ENCODE assay signal across 15 mouse cellular contexts in the genomic region with DNA sequence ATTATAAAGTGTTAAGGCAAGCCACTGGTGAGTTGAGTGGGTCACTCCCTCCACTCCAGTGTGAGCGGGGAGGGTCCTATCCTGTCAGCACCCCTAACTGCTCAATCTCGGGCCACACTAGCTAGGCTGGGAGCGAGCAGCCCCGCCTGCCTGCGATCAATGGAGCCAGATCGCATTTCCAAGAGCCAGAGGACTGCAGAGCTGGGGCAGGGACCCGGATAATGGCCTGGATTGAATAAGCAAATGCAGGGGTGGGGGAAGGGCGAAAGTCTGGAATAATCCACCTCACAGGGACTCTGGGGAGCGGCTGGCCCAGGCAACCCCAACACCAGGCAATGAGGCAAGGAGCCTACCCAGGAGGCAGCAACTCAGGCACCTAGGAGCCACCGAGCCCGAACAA.
DNase-seq lines count a peak whose midpoint lies in the region; ATAC-seq lines count a peak whose summit lies in the region.
"Had no signal": no experiment of that assay in that cellular context is flagged by ENCODE, and none has a peak within 500 bp of the region (broad histone marks: within the 10 kb centered on the region; RNA-seq: fewer than 3 reads in every experiment).

No protein-coding gene starts in this region.

- peaks cover 10% of the 10 kb centered on the region for H3K4me1 ChIP-seq in midbrain, embryonic 11.5 days (ENCODE audit: control insufficient read depth, insufficient read depth, low read length)
- H3K4me1 ChIP-seq in midbrain, embryonic 16.5 days (ENCODE audit: control insufficient read depth, insufficient read depth, low read length), result 0 out of 2 replicates have a peak, but pooled peaks cover 3% of the 10 kb centered on the region
- peaks cover 39% of the 10 kb centered on the region for H3K4me1 ChIP-seq in limb, embryonic 13.5 days

- H3K27ac ChIP-seq in midbrain, embryonic 11.5 days (ENCODE audit: low read depth, low read length), result no peak overlapping the region
- H3K27ac ChIP-seq in midbrain, embryonic 16.5 days (ENCODE audit: low read length), result no peak overlapping the region
- H3K27ac ChIP-seq in limb, embryonic 13.5 days, result no peak overlapping the region
- H3K27ac ChIP-seq: limb, embryonic 15.5 days had no signal

- H3K36me3 ChIP-seq in midbrain, embryonic 11.5 days (ENCODE audit: control insufficient read depth, insufficient read depth, low read length), result no peaks in the 10 kb centered on the region
- H3K36me3 ChIP-seq in midbrain, embryonic 16.5 days (ENCODE audit: control insufficient read depth, insufficient read depth, low read length), result no peaks in the 10 kb centered on the region
- H3K36me3 ChIP-seq in limb, embryonic 13.5 days, result no peaks in the 10 kb centered on the region
- H3K36me3 ChIP-seq: limb, embryonic 15.5 days had no signal

- WGBS in midbrain, embryonic 11.5 days, result 13% methylated on average over 11 of the region's 11 CpGs
- WGBS in midbrain, embryonic 16.5 days, result 13% methylated on average over 11 of the region's 11 CpGs
- 22% methylated on average over 11 of the region's 11 CpGs for WGBS in limb, embryonic 13.5 days

- H3K4me3 ChIP-seq in midbrain, embryonic 11.5 days (ENCODE audit: low read depth, low read length), result no peak overlapping the region
- H3K4me3 ChIP-seq in midbrain, embryonic 16.5 days (ENCODE audit: low read depth, low read length), result no peak overlapping the region
- H3K4me3 ChIP-seq in limb, embryonic 13.5 days, result no peak overlapping the region
- H3K4me3 ChIP-seq: limb, embryonic 15.5 days had no signal

- no peaks in the 10 kb centered on the region for H3K9me3 ChIP-seq in midbrain, embryonic 11.5 days (ENCODE audit: control insufficient read depth, low read length)
- no peaks in the 10 kb centered on the region for H3K9me3 ChIP-seq in midbrain, embryonic 16.5 days (replicated peaks; ENCODE audit: control insufficient read depth, low read length, poor library complexity, severe bottlenecking)
- no peaks in the 10 kb centered on the region for H3K9me3 ChIP-seq in limb, embryonic 13.5 days
- H3K9me3 ChIP-seq: limb, embryonic 15.5 days had no signal

- peak; percentile 21 to 48 for DNase-seq in cerebellum, postnatal 14 days
- DNase-seq in cerebellum, adult 18-20 months, result no peak
- no peak for DNase-seq in midbrain, embryonic 11.5 days (ENCODE audit: low spot score, missing footprints)
- DNase-seq in layer of hippocampus, postnatal 14 days (ENCODE audit: low spot score in 2 of 2), result no peak
- no peak for DNase-seq in frontal cortex, adult 2 months (ENCODE audit: extremely low spot score in 1 of 2, low spot score in 1 of 2)
- DNase-seq in adrenal gland, adult (ENCODE audit: inconsistent age in 2 of 2, low spot score in 1 of 2), result no peak
- DNase-seq: cerebellum, adult 9-10 months; gastrocnemius, postnatal 14 days; heart, postnatal 14 days; kidney, adult 11 months had no signal

- ATAC-seq in midbrain, embryonic 11.5 days (ENCODE audit: low FRiP score), result peak; percentile 76
- no peak for ATAC-seq in midbrain, embryonic 16.5 days
- peak; percentile 8; the same call in 1 of the 2 replicates for ATAC-seq in limb, embryonic 13.5 days (ENCODE audit: low FRiP score, low read depth)
- ATAC-seq: lung, postnatal 0 days; Patski had no signal

- H3K27me3 ChIP-seq in midbrain, embryonic 11.5 days (ENCODE audit: control insufficient read depth, insufficient read depth, low read length), result peaks cover 25% of the 10 kb centered on the region
- H3K27me3 ChIP-seq in midbrain, embryonic 16.5 days (ENCODE audit: control insufficient read depth, insufficient read depth, low read depth, low read length), result peaks cover 26% of the 10 kb centered on the region
- peaks cover 48% of the 10 kb centered on the region for H3K27me3 ChIP-seq in limb, embryonic 13.5 days
- H3K27me3 ChIP-seq: Patski had no signal

- H3K4me2 ChIP-seq in midbrain, embryonic 11.5 days, result no peak overlapping the region
- H3K4me2 ChIP-seq in midbrain, embryonic 16.5 days (ENCODE audit: low read length), result no peak overlapping the region
- no peak overlapping the region for H3K4me2 ChIP-seq in limb, embryonic 13.5 days (replicated peaks)
- H3K4me2 ChIP-seq: limb, embryonic 15.5 days had no signal

- no peak overlapping the region for H3K9ac ChIP-seq in midbrain, embryonic 11.5 days (ENCODE audit: low read length)
- H3K9ac ChIP-seq in midbrain, embryonic 16.5 days (ENCODE audit: low read depth, low read length), result no peak overlapping the region
- H3K9ac ChIP-seq in limb, embryonic 13.5 days, result peak overlapping the region; percentile 19; the same call in 1 of the 2 replicates
- H3K9ac ChIP-seq: limb, embryonic 15.5 days had no signal

Comparison
In these comparisons a context has a peak if more than half of its experiments do, and no peak if none do; other contexts are left out.
1. DNase-seq: peak in cerebellum, postnatal 14 days (2 of 2); none in cerebellum, adult 18-20 months (0 of 2), midbrain, embryonic 11.5 days (single experiment), layer of hippocampus, postnatal 14 days (0 of 2), frontal cortex, adult 2 months (0 of 2) and adrenal gland, adult (0 of 2).